Mouse (Mus musculus): ENCODE measurements around the gene Cutal.

The Cutal gene

GRCm38 (mm10) chr2:34883190-34883589, 9.0 kb downstream of the Cutal start:
- no peak for DNase-seq (ENCODE audit: extremely low spot score, low read depth, low spot score)

- DNase-seq (ENCODE audit: extremely low spot score, low read depth, low spot score): no peak
These were observed 10.0 kb downstream of the Cutal start for GRCm38 (mm10) chr2:34884186-34884585.

GRCm38 (mm10) chr2:34893950-34894349, 19.8 kb downstream of the Cutal start:
- DNase-seq (ENCODE audit: extremely low spot score, low read depth, low spot score): no peak

GRCm38 (mm10) chr2:34895503-34896113, 21.4 kb downstream of the Cutal start:
- DNase-seq (ENCODE audit: extremely low spot score, low read depth, low spot score): no peak

- DNase-seq (ENCODE audit: extremely low spot score, low read depth, low spot score): no peak
These were observed 22.7 kb downstream of the Cutal start for GRCm38 (mm10) chr2:34896821-34897460.

- no peak for DNase-seq (ENCODE audit: extremely low spot score, low read depth, low spot score)
These were observed 23.6 kb downstream of the Cutal start for GRCm38 (mm10) chr2:34897820-34898219.

- no peak for DNase-seq (ENCODE audit: extremely low spot score, low read depth, low spot score)
These were observed 25.5 kb downstream of the Cutal start for GRCm38 (mm10) chr2:34899682-34900081.

- DNase-seq (ENCODE audit: extremely low spot score, low read depth, low spot score): no peak
These were observed 26.2 kb downstream of the Cutal start for GRCm38 (mm10) chr2:34900412-34900811.

GRCm38 (mm10) chr2:34901726-34902125, 27.5 kb downstream of the Cutal start:
- DNase-seq (ENCODE audit: extremely low spot score, low read depth, low spot score): no peak

- no peak for DNase-seq (ENCODE audit: extremely low spot score, low read depth, low spot score)
These were observed 28.5 kb downstream of the Cutal start for GRCm38 (mm10) chr2:34902731-34903130.

- no peak for DNase-seq (ENCODE audit: extremely low spot score, low read depth, low spot score)
These were observed 29.0 kb downstream of the Cutal start for GRCm38 (mm10) chr2:34903191-34903590.

- no peak for DNase-seq (ENCODE audit: extremely low spot score, low read depth, low spot score)
These were observed 29.6 kb downstream of the Cutal start for GRCm38 (mm10) chr2:34903652-34904405.

GRCm38 (mm10) chr2:34904849-34905542, 30.8 kb downstream of the Cutal start:
- DNase-seq (ENCODE audit: extremely low spot score, low read depth, low spot score): peak; percentile 80

- no peak for DNase-seq (ENCODE audit: extremely low spot score, low read depth, low spot score)
These were observed 32.2 kb downstream of the Cutal start for GRCm38 (mm10) chr2:34906426-34906825.

- DNase-seq (ENCODE audit: extremely low spot score, low read depth, low spot score): no peak
These were observed 32.8 kb downstream of the Cutal start for GRCm38 (mm10) chr2:34906861-34907604.

GRCm38 (mm10) chr2:34909719-34910118, 35.5 kb downstream of the Cutal start:
- no peak for DNase-seq (ENCODE audit: extremely low spot score, low read depth, low spot score)

- DNase-seq (ENCODE audit: extremely low spot score, low read depth, low spot score): no peak
These were observed 37.7 kb downstream of the Cutal start for GRCm38 (mm10) chr2:34911871-34912270.

- no peak for DNase-seq (ENCODE audit: extremely low spot score, low read depth, low spot score)
These were observed 38.4 kb downstream of the Cutal start for GRCm38 (mm10) chr2:34912613-34913012.

GRCm38 (mm10) chr2:34913218-34914068, 39.2 kb downstream of the Cutal start, which contains the start of gene Phf19:
Phf19 (minus strand) TSS chr2:34914026.
- DNase-seq (ENCODE audit: extremely low spot score, low read depth, low spot score): no peak
